Mouse (Mus musculus) kidney, embryonic 14.5 days (tissue): ENCODE results near the gene Npas3. TPM values are rescaled to one million over a fixed set of nuclear protein-coding genes. Genes with fewer than 3 reads are reported as not detected.

ENCODE experiments used
- ATAC-seq: fragments of 200-750 bp; cut with Nextera tagmentation; 2 replicates; pipeline ENCODE4 v1.8.0; 2017; ENCODE audit warnings: moderate number of reproducible peaks, mild to moderate bottlenecking, moderate TSS enrichment, moderate library complexity; ENCODE audit not compliant: low FRiP score, low TSS enrichment
- H3K27ac ChIP-seq: fragments of 300-500 bp; sonication (generic); 2 replicates; pipeline ENCODE4 v1.5.1; 2014; ENCODE audit warnings: low read depth, mild to moderate bottlenecking, low read length, moderate library complexity, mixed read lengths
- H3K27me3 ChIP-seq: fragments of 300-500 bp; sonication (generic); 2 replicates; pipeline ENCODE4 v1.6.1; 2014; ENCODE audit warnings: mild to moderate bottlenecking, low read length; ENCODE audit not compliant: control insufficient read depth, insufficient read depth
- H3K36me3 ChIP-seq: fragments of 300-500 bp; sonication (generic); 2 replicates; pipeline ENCODE4 v1.6.1; 2014; ENCODE audit warnings: low read length, mixed read lengths; ENCODE audit not compliant: control insufficient read depth, insufficient read depth
- H3K4me1 ChIP-seq: fragments of 300-500 bp; sonication (generic); 2 replicates; pipeline ENCODE4 v1.6.1; 2014; ENCODE audit warnings: low read length, mixed read lengths; ENCODE audit not compliant: control insufficient read depth, insufficient read depth
- H3K4me2 ChIP-seq: fragments of 300-500 bp; sonication (generic); replicated peaks from 2 replicates; pipeline ENCODE4 v1.6.1; 2014; ENCODE audit warnings: low read depth, mild to moderate bottlenecking, low read length
- H3K4me3 ChIP-seq: fragments of 300-500 bp; sonication (generic); 2 replicates; pipeline ENCODE4 v1.5.1; 2014; ENCODE audit warnings: mild to moderate bottlenecking, low read length
- H3K9ac ChIP-seq: fragments of 300-500 bp; sonication (generic); 2 replicates; pipeline ENCODE4 v1.6.1; 2014; ENCODE audit warnings: low read depth, mild to moderate bottlenecking, low read length, moderate library complexity
- H3K9me3 ChIP-seq: fragments of 300-500 bp; sonication (generic); 2 replicates; pipeline ENCODE4 v1.6.1; 2016; ENCODE audit warnings: low read length; ENCODE audit not compliant: control insufficient read depth
- WGBS: fragments of 180-500 bp; shearing (Covaris S2); extraction: QIAGEN DNeasy Blood & Tissue Kit; methylation state at CpG from one replicate; pipeline ENCODE4 v1.1.7; 2014; 5-methylcytosine and 5-hydroxymethylcytosine counted together
- polyA plus RNA-seq: library from polyadenylated mRNA; unstranded; fragments of >200 nt; fragmentation: Nextera tagmentation; extraction: Ambion mirVana; gene quantifications from 2 replicates; pipeline ENCODE4 v1.2.1, GENCODE M21; 2014

Npas3 gene
- polyA plus RNA-seq, 1 experiment from 2014 or later, result 3.2 TPM

- Histone ChIP-seq H3K9ac (no peak overlapping the region), H3K4me1 (peaks cover 9% of the 10 kb centered on the region; the same call in 1 of the 2 replicates), H3K36me3 (no peaks in the 10 kb centered on the region), H3K9me3 (no peaks in the 10 kb centered on the region), H3K4me2 (no peak overlapping the region), H3K27ac (no peak overlapping the region), H3K4me3 (no peak overlapping the region), H3K27me3 (no peaks in the 10 kb centered on the region)
- 66% methylated on average over 4 of the region's 4 CpGs for WGBS
- no peak for ATAC-seq
These were observed 574.4 kb downstream of the Npas3 start for GRCm38 (mm10) chr12:53822881-53823280.

DNA sequence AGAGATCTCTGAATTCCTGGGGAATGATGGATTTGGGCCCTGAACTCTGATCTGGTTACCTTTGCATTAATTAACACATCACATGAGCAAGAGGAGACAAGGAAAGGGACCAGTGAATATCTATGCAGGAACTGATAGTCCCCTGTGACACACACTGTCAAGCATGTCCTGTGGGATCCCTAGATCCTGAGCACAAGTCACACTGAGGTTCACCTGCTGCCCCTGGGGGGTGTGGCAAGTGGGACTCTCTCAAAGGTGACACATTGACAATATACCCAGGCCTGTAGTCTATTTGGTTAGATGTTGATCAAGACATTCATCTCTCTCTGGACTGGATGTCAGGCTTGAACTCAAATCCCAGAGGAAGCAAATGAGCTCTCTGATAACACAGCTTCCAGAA is 576.8 kb downstream of the Npas3 start:
- H3K27ac ChIP-seq, result no peak overlapping the region
- H3K9me3 ChIP-seq, result no peaks in the 10 kb centered on the region
- H3K4me2 ChIP-seq, result no peak overlapping the region
- no peaks in the 10 kb centered on the region for H3K36me3 ChIP-seq
- no peak overlapping the region for H3K9ac ChIP-seq
- no peaks in the 10 kb centered on the region for H3K27me3 ChIP-seq
- H3K4me3 ChIP-seq, result no peak overlapping the region
- ATAC-seq, result no peak
- H3K4me1 ChIP-seq, result peaks cover 9% of the 10 kb centered on the region; the same call in 1 of the 2 replicates

GRCm38 (mm10) chr12:53825898-53826605 is 577.6 kb downstream of the Npas3 start:
- H3K27me3 ChIP-seq, result no peaks in the 10 kb centered on the region
- H3K9ac ChIP-seq, result no peak overlapping the region
- no peaks in the 10 kb centered on the region for H3K36me3 ChIP-seq
- H3K4me3 ChIP-seq, result no peak overlapping the region
- 0 out of 2 replicates have a peak overlapping the region, but pooled peaks have one; percentile 2 for H3K4me2 ChIP-seq
- no peaks in the 10 kb centered on the region for H3K9me3 ChIP-seq
- H3K4me1 ChIP-seq, result peaks cover 9% of the 10 kb centered on the region; the same call in 1 of the 2 replicates
- WGBS, result 41% methylated on average over 12 of the region's 12 CpGs
- no peak overlapping the region for H3K27ac ChIP-seq
- ATAC-seq, result peak; percentile 86

GRCm38 (mm10) chr12:53826812-53827211 is 578.3 kb downstream of the Npas3 start:
- Histone ChIP-seq H3K9ac (no peak overlapping the region), H3K36me3 (no peaks in the 10 kb centered on the region), H3K4me3 (no peak overlapping the region), H3K27me3 (no peaks in the 10 kb centered on the region), H3K27ac (no peak overlapping the region), H3K4me2 (no peak overlapping the region), H3K9me3 (no peaks in the 10 kb centered on the region), H3K4me1 (peaks cover 9% of the 10 kb centered on the region; the same call in 1 of the 2 replicates)
- ATAC-seq, result 0 out of 2 replicates have a peak, but pooled peaks have one; percentile 36
- 16% methylated on average over 3 of the region's 3 CpGs for WGBS

GRCm38 (mm10) chr12:53832590-53832989 is 584.1 kb downstream of the Npas3 start:
- no peak for ATAC-seq
- H3K27ac ChIP-seq, result no peak overlapping the region
- H3K9me3 ChIP-seq, result no peaks in the 10 kb centered on the region
- H3K4me1 ChIP-seq, result no peaks in the 10 kb centered on the region
- H3K27me3 ChIP-seq, result no peaks in the 10 kb centered on the region
- H3K4me2 ChIP-seq, result no peak overlapping the region
- H3K4me3 ChIP-seq, result no peak overlapping the region
- no peak overlapping the region for H3K9ac ChIP-seq
- WGBS, result 62% methylated on average over 6 of the region's 6 CpGs
- no peaks in the 10 kb centered on the region for H3K36me3 ChIP-seq

DNA sequence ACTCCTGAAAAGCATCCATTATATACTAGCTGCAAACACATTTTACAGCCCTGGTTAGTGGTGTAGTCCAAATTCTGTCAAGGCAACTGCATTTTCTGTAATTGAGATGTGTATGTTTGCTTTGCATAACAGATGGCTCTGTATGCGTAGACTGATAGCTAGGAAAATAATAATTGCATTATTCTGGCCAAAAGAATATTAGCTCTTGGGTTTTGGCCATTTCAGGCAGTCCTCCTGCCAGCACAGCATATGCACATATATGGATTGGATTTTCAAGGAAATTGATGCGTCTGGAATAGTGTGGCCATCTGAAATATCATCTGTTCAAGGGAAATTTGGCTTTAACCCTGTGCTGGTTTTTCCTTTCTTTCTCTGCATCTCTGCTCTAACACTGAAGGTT is 584.9 kb downstream of the Npas3 start:
- whole genome bisulfite sequencing, result 80% methylated on average over 2 of the region's 2 CpGs
- no peaks in the 10 kb centered on the region for H3K27me3 ChIP-seq
- no peak for ATAC-seq

DNA sequence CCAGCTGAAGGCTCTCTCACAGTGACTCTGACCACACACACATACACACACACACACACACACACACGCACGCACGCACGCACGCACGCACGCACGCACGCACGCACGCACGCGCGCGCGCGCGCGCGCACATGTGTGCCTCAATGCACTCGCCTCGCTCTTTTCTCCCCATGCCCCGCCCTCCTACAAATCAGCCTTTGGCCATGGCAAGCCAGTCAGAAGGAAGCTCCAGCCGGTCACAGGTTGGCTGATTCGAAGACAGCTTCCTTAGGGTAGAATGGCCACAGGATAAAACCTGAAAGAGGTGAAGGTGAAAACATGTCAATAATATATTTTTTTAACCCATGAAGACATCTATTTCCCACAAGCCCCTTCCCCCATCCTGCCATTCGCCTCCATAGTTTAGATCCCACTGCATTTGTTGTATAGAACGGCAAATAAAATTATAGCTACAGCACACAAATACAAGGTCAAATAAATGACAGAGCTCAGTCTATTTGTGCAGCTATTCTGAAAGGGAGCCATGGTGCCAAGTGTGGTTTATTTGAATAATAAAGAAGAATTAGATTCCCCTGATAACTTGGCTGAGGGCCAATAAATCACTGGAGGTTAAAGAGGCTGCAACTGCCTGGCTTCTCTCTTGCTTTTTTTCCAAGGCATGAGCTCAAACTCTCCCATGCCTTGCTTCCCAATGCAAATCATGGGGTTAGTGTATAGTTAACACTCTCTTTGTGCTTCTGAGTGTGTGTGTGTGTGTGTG is 587.7 kb downstream of the Npas3 start:
- H3K9me3 ChIP-seq, result no peaks in the 10 kb centered on the region
- H3K4me3 ChIP-seq, result no peak overlapping the region
- no peak overlapping the region for H3K27ac ChIP-seq
- H3K36me3 ChIP-seq, result no peaks in the 10 kb centered on the region
- H3K27me3 ChIP-seq, result no peaks in the 10 kb centered on the region
- H3K4me2 ChIP-seq, result no peak overlapping the region
- no peaks in the 10 kb centered on the region for H3K4me1 ChIP-seq
- no peak overlapping the region for H3K9ac ChIP-seq
- no peak for ATAC-seq
- 69% methylated on average over 27 of the region's 27 CpGs for WGBS

More for the DNA sequence above, 584.9 kb downstream of the Npas3 start:
- no peak overlapping the region for H3K9ac ChIP-seq
- no peaks in the 10 kb centered on the region for H3K4me1 ChIP-seq
- no peaks in the 10 kb centered on the region for H3K36me3 ChIP-seq
- H3K9me3 ChIP-seq, result no peaks in the 10 kb centered on the region
- H3K27ac ChIP-seq, result no peak overlapping the region
- H3K4me2 ChIP-seq, result no peak overlapping the region
- no peak overlapping the region for H3K4me3 ChIP-seq

- Histone ChIP-seq H3K4me2 (no peak overlapping the region), H3K9ac (no peak overlapping the region), H3K4me1 (no peaks in the 10 kb centered on the region), H3K27me3 (no peaks in the 10 kb centered on the region), H3K4me3 (no peak overlapping the region), H3K27ac (no peak overlapping the region), H3K9me3 (no peaks in the 10 kb centered on the region), H3K36me3 (no peaks in the 10 kb centered on the region)
- ATAC-seq, result no peak
- 80% methylated on average over 15 of the region's 15 CpGs for WGBS
These were observed 588.9 kb downstream of the Npas3 start for GRCm38 (mm10) chr12:53837408-53837807.

DNA sequence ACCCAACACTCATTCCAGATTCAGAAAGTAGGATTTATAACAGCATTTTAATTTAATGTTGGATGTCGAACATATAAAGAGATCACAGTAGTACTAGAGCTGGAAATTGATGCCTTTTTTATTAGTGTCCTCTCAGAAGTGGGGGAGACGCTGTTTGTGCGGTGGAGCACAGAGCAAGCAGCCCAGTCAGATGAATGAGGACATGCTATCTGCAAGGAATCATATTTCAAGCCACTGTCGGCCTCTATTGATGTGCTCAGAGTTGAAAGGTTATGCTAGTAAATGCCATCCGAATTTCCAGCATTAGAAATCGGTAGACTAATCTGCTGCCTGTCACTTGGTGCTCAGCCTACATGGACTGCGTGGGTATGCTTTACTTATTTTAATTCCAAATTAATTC is 590.1 kb downstream of the Npas3 start:
- Histone ChIP-seq H3K9ac (no peak overlapping the region), H3K9me3 (no peaks in the 10 kb centered on the region), H3K4me3 (no peak overlapping the region), H3K4me2 (no peak overlapping the region), H3K27me3 (no peaks in the 10 kb centered on the region), H3K4me1 (no peaks in the 10 kb centered on the region), H3K27ac (no peak overlapping the region), H3K36me3 (no peaks in the 10 kb centered on the region)
- peak; percentile 91 for ATAC-seq
- WGBS, result 12% methylated on average over 7 of the region's 7 CpGs
